Mouse (Mus musculus): ENCODE data around the gene Ablim1. TPM values are rescaled to one million over a fixed set of nuclear protein-coding genes. Genes with fewer than 3 reads are reported as not detected.

Gene Ablim1
- polyA plus RNA-seq, 1 experiment, result 12.2 TPM

GRCm38 (mm10) chr19:57339281-57339864 lies 24.7 kb upstream of the Ablim1 start:
- Histone ChIP-seq H3K4me3 (ENCODE audit: low read depth, low read length) (no peak overlapping the region), H3K9me3 (replicated peaks; ENCODE audit: control insufficient read depth, insufficient read depth, low read length, poor library complexity, severe bottlenecking) (no peaks in the 10 kb centered on the region), H3K27ac (ENCODE audit: insufficient read depth, low read length) (no peak overlapping the region), H3K36me3 (ENCODE audit: control insufficient read depth, insufficient read depth, low read length, poor library complexity, severe bottlenecking) (no peaks in the 10 kb centered on the region), H3K9ac (ENCODE audit: low read depth, poor library complexity, severe bottlenecking) (no peak overlapping the region), H3K4me1 (ENCODE audit: control insufficient read depth, insufficient read depth, low read length) (no peaks in the 10 kb centered on the region), H3K27me3 (ENCODE audit: control insufficient read depth, insufficient read depth, low read length, poor library complexity, severe bottlenecking) (no peaks in the 10 kb centered on the region)
- TF ChIP-seq EP300 (IDR thresholded peaks at IDR 0.05; ENCODE audit: insufficient read depth, low read depth, low read length) (no peak), POLR2A (IDR thresholded peaks at IDR 0.05; ENCODE audit: insufficient read depth, low read length) (no peak), CTCF (IDR thresholded peaks at IDR 0.05; ENCODE audit: low read depth, low read length) (no peak)

- no peaks in the 10 kb centered on the region for H3K27me3 ChIP-seq (ENCODE audit: control insufficient read depth, insufficient read depth, low read length, poor library complexity, severe bottlenecking)
- TF ChIP-seq CTCF (IDR thresholded peaks at IDR 0.05; ENCODE audit: low read depth, low read length) (no peak), POLR2A (IDR thresholded peaks at IDR 0.05; ENCODE audit: insufficient read depth, low read length) (no peak), EP300 (IDR thresholded peaks at IDR 0.05; ENCODE audit: insufficient read depth, low read depth, low read length) (peak; percentile 83; the same call in 1 of the 2 replicates)
- no peaks in the 10 kb centered on the region for H3K4me1 ChIP-seq (ENCODE audit: control insufficient read depth, insufficient read depth, low read length)
Measured at GRCm38 (mm10) chr19:57335135-57335534, 20.4 kb upstream of the Ablim1 start.

GRCm38 (mm10) chr19:57333356-57333755 lies 18.6 kb upstream of the Ablim1 start:
- no peak for TF ChIP-seq CTCF (IDR thresholded peaks at IDR 0.05; ENCODE audit: low read depth, low read length)
- TF ChIP-seq POLR2A (IDR thresholded peaks at IDR 0.05; ENCODE audit: insufficient read depth, low read length), result peak; percentile 82
- no peaks in the 10 kb centered on the region for H3K27me3 ChIP-seq (ENCODE audit: control insufficient read depth, insufficient read depth, low read length, poor library complexity, severe bottlenecking)
- H3K4me1 ChIP-seq (ENCODE audit: control insufficient read depth, insufficient read depth, low read length), result no peaks in the 10 kb centered on the region
- H3K9ac ChIP-seq (ENCODE audit: low read depth, poor library complexity, severe bottlenecking), result peak overlapping the region; percentile 63
- peak overlapping the region; percentile 98 for H3K4me3 ChIP-seq (ENCODE audit: low read depth, low read length)
- no peaks in the 10 kb centered on the region for H3K36me3 ChIP-seq (ENCODE audit: control insufficient read depth, insufficient read depth, low read length, poor library complexity, severe bottlenecking)
- no peaks in the 10 kb centered on the region for H3K9me3 ChIP-seq (replicated peaks; ENCODE audit: control insufficient read depth, insufficient read depth, low read length, poor library complexity, severe bottlenecking)
- H3K27ac ChIP-seq (ENCODE audit: insufficient read depth, low read length), result no peak overlapping the region

More at GRCm38 (mm10) chr19:57335135-57335534, 20.4 kb upstream of the Ablim1 start:
- H3K9ac ChIP-seq (ENCODE audit: low read depth, poor library complexity, severe bottlenecking), result no peak overlapping the region
- H3K36me3 ChIP-seq (ENCODE audit: control insufficient read depth, insufficient read depth, low read length, poor library complexity, severe bottlenecking), result no peaks in the 10 kb centered on the region
- no peaks in the 10 kb centered on the region for H3K9me3 ChIP-seq (replicated peaks; ENCODE audit: control insufficient read depth, insufficient read depth, low read length, poor library complexity, severe bottlenecking)
- 0 out of 2 replicates have a peak overlapping the region, but pooled peaks have one; percentile 9 for H3K4me3 ChIP-seq (ENCODE audit: low read depth, low read length)
- H3K27ac ChIP-seq (ENCODE audit: insufficient read depth, low read length), result no peak overlapping the region

- no peaks in the 10 kb centered on the region for H3K27me3 ChIP-seq (ENCODE audit: control insufficient read depth, insufficient read depth, low read length, poor library complexity, severe bottlenecking)
- H3K27ac ChIP-seq (ENCODE audit: insufficient read depth, low read length), result no peak overlapping the region
- H3K9ac ChIP-seq (ENCODE audit: low read depth, poor library complexity, severe bottlenecking), result no peak overlapping the region
- no peak for TF ChIP-seq EP300 (IDR thresholded peaks at IDR 0.05; ENCODE audit: insufficient read depth, low read depth, low read length)
- TF ChIP-seq CTCF (IDR thresholded peaks at IDR 0.05; ENCODE audit: low read depth, low read length), result no peak
- TF ChIP-seq POLR2A (IDR thresholded peaks at IDR 0.05; ENCODE audit: insufficient read depth, low read length), result no peak
- no peaks in the 10 kb centered on the region for H3K4me1 ChIP-seq (ENCODE audit: control insufficient read depth, insufficient read depth, low read length)
- no peak overlapping the region for H3K4me3 ChIP-seq (ENCODE audit: low read depth, low read length)
- H3K36me3 ChIP-seq (ENCODE audit: control insufficient read depth, insufficient read depth, low read length, poor library complexity, severe bottlenecking), result no peaks in the 10 kb centered on the region
- H3K9me3 ChIP-seq (replicated peaks; ENCODE audit: control insufficient read depth, insufficient read depth, low read length, poor library complexity, severe bottlenecking), result no peaks in the 10 kb centered on the region
Measured at GRCm38 (mm10) chr19:57331237-57331636, 16.5 kb upstream of the Ablim1 start.

- H3K4me1 ChIP-seq (ENCODE audit: control insufficient read depth, insufficient read depth, low read length), result no peaks in the 10 kb centered on the region
- no peak overlapping the region for H3K27ac ChIP-seq (ENCODE audit: insufficient read depth, low read length)
- TF ChIP-seq POLR2A (IDR thresholded peaks at IDR 0.05; ENCODE audit: insufficient read depth, low read length), result no peak
- TF ChIP-seq EP300 (IDR thresholded peaks at IDR 0.05; ENCODE audit: insufficient read depth, low read depth, low read length), result no peak
- peak; percentile 40 for TF ChIP-seq CTCF (IDR thresholded peaks at IDR 0.05; ENCODE audit: low read depth, low read length)
- H3K4me3 ChIP-seq (ENCODE audit: low read depth, low read length), result no peak overlapping the region
- no peaks in the 10 kb centered on the region for H3K9me3 ChIP-seq (replicated peaks; ENCODE audit: control insufficient read depth, insufficient read depth, low read length, poor library complexity, severe bottlenecking)
- H3K9ac ChIP-seq (ENCODE audit: low read depth, poor library complexity, severe bottlenecking), result no peak overlapping the region
- no peaks in the 10 kb centered on the region for H3K27me3 ChIP-seq (ENCODE audit: control insufficient read depth, insufficient read depth, low read length, poor library complexity, severe bottlenecking)
- H3K36me3 ChIP-seq (ENCODE audit: control insufficient read depth, insufficient read depth, low read length, poor library complexity, severe bottlenecking), result no peaks in the 10 kb centered on the region
Measured at GRCm38 (mm10) chr19:57330309-57330708, 15.6 kb upstream of the Ablim1 start.

GRCm38 (mm10) chr19:57328792-57329191 lies 14.1 kb upstream of the Ablim1 start:
- H3K9me3 ChIP-seq (replicated peaks; ENCODE audit: control insufficient read depth, insufficient read depth, low read length, poor library complexity, severe bottlenecking), result no peaks in the 10 kb centered on the region
- H3K27ac ChIP-seq (ENCODE audit: insufficient read depth, low read length), result no peak overlapping the region
- H3K36me3 ChIP-seq (ENCODE audit: control insufficient read depth, insufficient read depth, low read length, poor library complexity, severe bottlenecking), result no peaks in the 10 kb centered on the region
- no peak overlapping the region for H3K9ac ChIP-seq (ENCODE audit: low read depth, poor library complexity, severe bottlenecking)
- H3K4me1 ChIP-seq (ENCODE audit: control insufficient read depth, insufficient read depth, low read length), result no peaks in the 10 kb centered on the region
- TF ChIP-seq POLR2A (IDR thresholded peaks at IDR 0.05; ENCODE audit: insufficient read depth, low read length), result no peak
- no peak for TF ChIP-seq EP300 (IDR thresholded peaks at IDR 0.05; ENCODE audit: insufficient read depth, low read depth, low read length)
- TF ChIP-seq CTCF (IDR thresholded peaks at IDR 0.05; ENCODE audit: low read depth, low read length), result no peak
- H3K27me3 ChIP-seq (ENCODE audit: control insufficient read depth, insufficient read depth, low read length, poor library complexity, severe bottlenecking), result no peaks in the 10 kb centered on the region
- H3K4me3 ChIP-seq (ENCODE audit: low read depth, low read length), result no peak overlapping the region
